Mouse (Mus musculus) B cell, adult 2 months (primary cell): ENCODE data around the gene Zfp827.

Experiments used
- DNase-seq, 2 experiments: peaks; one replicate each; pipeline ENCODE4 v3.0.0; 2022

Zfp827 gene

GRCm38 (mm10) chr8:79065924-79066323 is 37.7 kb downstream of the Zfp827 start:
- DNase-seq, result no peak

DNA sequence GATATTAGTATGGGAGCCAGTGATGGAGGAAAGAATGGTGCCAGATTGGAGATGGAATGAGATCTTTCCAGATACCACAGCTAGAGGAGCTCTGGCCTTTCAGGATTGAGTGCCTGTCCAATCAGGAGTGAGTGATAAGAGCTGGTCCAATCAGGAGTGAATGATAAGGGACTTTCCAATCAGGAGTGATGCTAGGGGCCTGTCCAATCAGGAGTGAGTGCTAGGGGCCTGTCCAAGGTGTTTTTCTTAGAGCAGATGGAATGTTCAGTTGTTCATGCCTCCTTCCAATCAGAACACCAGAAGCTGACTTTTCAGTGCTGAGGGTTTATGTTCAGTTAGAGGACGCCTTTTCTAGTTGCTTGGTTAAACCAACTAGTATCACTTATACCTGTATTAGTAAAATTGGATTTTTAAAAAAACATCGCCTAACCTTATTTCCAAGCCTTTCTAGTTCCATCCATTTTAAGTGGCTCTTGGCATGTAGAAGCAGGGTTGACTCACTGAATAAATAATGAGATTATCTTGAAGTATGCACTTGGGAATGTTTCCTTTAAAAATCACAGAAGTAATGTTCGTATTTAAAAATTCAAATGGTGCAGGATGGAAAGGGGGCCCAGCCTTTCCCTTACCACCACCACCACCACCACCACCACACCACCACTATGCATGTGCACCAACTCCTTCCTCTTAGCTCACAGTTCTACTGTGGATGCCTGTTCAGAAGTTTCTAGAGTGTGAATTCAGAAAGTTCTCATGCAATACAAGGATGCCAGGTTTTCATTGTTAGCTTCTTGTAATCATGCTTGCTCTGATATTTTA is 39.8 kb downstream of the Zfp827 start:
- DNase-seq, result no peak

DNA sequence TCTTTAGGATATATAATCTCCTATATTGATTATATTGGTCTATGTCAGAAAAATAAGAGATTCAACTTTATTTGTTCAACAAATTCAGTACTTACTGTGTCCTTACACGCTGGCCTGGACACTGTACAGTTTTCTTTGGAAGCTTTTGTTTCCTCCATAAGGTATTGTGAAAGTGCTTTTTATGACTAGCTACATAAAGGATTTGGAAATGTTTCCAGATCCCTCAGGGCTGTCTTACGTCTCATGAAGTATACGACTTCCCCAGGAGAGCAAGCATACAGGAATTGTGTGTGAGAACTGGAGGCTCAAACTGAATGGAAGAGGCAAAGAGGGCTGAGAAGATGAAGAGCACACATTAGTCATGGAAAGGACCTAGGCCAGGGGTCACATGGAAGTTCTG is 45.1 kb downstream of the Zfp827 start:
- DNase-seq, result no peak

GRCm38 (mm10) chr8:79074986-79075385 is 46.7 kb downstream of the Zfp827 start:
- no peak for DNase-seq

DNA sequence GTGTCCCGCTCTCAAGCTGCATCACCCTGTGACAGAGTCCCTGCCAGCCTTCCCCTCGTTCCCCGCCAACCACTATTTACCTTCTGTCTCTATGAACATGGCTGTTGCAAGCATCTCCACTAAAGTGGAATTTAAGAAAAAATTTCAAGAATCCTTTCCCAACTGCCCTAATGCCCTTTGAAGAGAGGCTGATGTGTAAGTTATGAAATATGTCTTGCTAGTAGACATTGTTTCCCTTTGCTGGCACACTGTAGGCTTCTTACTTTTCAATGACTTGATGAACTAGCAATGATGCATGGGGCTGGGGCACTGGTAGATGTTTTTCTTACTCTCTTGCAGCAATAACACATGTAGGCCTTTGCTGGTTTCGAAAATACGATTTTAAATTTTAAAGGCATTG is 49.0 kb downstream of the Zfp827 start:
- DNase-seq, result no peak

- no peak for DNase-seq
Measured at GRCm38 (mm10) chr8:79078556-79079195, 50.4 kb downstream of the Zfp827 start.

GRCm38 (mm10) chr8:79079196-79079561 is 50.9 kb downstream of the Zfp827 start:
- DNase-seq, result no peak

DNA sequence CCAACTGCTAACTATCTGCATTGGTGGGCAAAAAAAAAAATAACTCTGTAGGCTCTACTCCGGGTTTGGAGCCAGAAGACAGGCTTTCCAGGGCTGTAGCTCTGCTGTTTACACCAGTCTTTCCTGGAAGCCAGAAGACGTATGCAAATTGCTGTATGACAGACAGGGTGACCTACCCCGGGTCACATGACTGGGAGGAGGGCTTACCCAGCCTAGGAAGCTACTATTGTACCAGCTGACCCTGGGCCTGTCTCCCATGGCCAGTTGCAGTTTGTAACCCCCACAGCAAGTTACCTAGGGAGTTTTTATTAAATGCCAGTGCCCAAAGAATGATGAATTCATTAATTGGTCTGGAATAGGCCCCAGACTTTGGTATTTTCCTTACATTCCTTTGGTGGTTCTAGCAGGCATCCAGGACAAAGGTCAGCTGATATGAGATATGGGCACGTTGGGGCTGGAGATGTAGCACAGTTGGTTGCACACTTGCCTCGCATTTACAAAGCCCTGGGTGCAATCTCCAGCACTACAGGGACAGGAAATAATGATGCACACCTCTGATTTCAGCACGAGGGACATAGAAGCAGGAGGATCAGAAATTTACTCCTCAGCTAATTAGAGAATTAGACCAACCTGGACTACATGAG is 52.0 kb downstream of the Zfp827 start:
- DNase-seq, result no peak

DNA sequence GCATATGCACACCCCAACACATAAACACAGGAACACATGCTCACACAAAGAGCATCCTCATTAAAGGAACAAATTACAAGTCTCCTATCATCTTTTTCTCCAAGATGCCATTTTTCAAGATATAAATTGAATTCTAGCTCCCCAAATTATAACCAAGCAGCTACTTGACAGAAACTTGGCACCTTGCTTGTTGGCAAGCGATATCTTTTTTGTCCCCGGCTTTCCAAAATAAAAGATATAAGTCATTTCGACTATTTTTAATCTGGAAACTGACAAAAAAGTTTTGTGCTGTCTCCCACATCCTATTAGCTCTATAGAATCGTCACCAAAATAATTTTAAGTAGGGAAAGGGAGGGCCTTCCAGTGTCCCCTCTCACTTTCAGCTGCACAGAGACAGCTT is 53.1 kb downstream of the Zfp827 start:
- DNase-seq, result no peak

DNA sequence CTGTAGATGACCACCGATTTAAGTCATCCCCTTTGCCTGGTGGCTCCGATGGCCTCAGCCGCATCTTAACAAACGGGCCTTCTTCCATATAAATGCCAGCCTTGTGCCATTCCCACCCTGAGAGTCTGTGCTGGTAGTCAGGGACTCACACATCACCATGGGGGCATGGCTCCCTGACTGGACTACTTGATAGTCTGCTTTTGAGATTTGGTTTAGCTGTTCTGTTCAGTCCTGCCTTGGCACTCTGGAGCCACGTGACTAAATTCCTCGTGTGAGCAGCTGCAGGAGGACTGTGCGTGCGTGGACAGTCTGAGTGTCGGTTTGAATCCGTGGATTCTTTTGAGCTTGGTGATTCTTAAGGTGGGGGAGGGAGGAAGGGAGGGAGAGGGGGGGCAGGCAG is 53.7 kb downstream of the Zfp827 start:
- DNase-seq, result no peak

DNA sequence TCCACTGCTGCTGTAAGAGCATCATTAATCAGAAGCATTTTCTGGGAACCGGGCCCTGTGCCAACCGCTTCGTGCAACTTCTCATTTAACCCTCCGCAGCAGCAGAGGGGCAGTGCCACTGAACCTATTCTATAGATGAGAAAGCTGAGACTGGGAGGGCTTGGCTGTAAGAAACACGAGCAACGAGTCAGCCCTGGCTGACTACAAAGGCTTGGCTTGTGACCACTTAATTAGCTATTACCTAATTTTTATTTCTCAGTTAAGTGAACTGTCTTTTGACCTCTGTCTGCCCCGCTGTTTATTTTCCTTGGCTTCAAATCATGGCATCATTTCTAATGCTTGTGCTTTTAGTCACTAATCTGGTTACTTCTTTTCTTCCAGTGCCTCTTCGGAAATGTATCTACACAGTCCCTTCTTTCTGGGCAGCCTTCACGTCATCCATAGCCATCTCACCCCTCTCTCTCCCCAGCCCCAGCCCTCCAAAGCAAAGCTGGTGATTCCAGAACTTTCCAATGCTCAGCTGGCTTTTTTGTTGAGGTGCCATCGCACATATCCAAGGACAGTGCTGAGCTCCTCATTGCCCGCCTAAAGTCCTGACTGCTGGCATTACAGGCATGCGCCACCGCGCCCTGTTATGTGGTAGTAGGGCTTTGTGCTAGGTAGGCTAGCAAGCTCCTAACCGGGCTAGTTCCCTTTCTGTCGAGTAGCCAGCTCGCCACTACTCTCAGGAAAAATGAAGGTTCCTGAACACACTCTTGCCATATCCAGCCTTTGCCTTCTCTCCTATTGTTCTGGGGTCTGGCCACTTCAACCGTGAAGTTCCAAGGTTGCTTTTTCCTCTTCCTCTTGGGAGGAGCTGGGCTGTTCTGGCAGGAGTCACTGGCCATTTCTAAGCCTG is 55.5 kb downstream of the Zfp827 start:
- DNase-seq, result no peak

DNA sequence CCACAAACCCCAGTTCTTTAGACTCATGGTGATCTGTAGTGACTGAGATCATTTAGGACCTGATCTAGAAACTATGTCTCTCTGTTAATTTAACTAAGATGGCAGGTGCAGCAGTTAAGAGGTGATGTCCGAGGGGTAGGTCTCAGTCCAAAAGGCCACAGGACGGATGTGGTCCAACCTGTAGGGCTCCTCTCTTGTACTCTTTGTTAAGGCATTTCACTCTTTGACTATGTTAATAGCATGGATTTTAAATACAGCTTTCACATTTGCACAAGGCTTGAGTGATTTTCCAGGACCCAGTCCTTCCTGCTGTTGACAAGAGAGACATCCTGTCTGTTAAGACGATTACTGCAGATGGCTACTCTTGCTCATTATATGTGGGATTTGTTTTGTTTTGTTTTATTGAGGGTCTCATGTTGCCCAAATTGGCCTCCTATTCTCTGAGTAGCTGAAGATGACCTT is 56.2 kb downstream of the Zfp827 start:
- DNase-seq, result no peak

GRCm38 (mm10) chr8:79094422-79094821 is 66.2 kb downstream of the Zfp827 start:
- DNase-seq, result no peak

GRCm38 (mm10) chr8:79095162-79095561 is 66.9 kb downstream of the Zfp827 start:
- DNase-seq, result no peak

GRCm38 (mm10) chr8:79096970-79097369 is 68.7 kb downstream of the Zfp827 start:
- no peak for DNase-seq

DNA sequence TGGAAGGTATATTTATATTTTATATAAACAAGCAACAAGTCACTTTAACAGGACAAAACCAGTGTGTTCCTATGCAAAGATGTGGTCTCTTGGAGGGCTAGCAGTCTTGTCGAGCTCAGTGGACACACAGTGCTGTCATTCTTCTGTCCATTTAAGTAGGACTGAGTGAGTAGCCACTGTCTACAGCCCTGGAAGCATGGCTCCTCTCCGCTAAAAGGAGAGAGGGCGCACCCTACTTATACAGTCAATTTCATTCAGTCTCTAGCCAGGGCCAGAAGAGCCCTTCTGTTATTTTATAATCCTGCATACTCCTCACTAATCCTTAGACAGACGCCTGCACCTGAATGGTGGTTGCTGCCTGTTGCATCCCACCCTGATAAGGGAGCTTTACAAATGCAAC is 74.5 kb downstream of the Zfp827 start:
- DNase-seq, result no peak

DNA sequence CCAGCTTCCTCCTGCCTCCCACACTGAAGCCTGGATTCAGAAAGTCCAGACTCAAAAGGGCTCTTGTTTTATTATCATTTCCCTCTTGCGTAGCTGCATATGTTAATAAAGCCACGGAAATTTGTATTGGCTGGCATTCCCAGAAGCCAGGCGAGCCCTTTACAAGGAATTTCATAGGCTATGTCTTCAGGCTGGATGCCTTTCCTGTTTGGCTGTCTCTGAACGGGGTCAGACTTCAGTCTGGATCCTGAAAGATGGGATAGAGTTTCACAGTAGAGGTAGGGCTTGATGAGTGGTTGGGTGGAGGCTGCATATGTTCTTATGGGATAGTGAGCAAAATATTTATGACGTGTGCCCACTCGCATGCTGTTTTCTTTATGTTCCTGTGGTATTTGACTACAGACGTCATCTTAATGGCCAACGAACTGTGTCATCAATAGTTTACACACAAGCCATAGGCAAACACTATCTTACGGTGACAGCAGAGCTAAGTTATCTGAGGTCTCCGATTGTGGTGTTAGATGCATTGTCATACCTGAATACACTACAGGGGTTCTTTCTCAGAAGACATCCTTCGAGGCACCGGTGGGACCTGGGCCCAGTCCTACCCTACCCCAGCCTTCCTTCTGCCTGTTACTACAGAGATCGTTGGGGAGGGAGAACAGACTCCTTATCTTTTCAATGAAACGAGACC is 75.1 kb downstream of the Zfp827 start:
- DNase-seq, result no peak

- no peak for DNase-seq
Measured at GRCm38 (mm10) chr8:79103923-79104580, 75.8 kb downstream of the Zfp827 start.

GRCm38 (mm10) chr8:79104634-79105033 is 76.4 kb downstream of the Zfp827 start:
- DNase-seq, result no peak

GRCm38 (mm10) chr8:79105186-79105585 is 76.9 kb downstream of the Zfp827 start:
- DNase-seq, result no peak

GRCm38 (mm10) chr8:79111461-79111860 is 83.2 kb downstream of the Zfp827 start:
- no peak for DNase-seq

DNA sequence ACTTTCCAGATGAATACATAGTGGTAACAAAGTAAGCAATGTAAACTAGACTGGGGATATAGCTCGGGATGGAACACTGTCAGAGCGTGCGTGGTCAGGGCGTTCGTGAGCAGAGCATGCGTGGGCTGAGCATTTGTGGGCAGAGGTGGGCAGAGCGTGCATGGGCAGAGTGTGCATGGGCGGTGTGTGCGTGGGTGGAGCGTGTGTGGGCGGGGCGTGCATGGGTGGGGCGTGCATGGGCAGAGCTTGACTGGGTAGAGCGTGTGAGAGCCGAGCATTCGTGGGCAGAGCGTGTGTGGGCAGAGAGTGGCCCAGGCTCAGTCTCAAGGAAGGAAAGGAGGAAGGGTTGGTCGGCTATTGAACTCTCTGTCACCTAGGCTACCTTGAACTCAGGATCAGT is 84.2 kb downstream of the Zfp827 start:
- DNase-seq, result no peak
